9 mouse cellular contexts compared by ENCODE assay signal in the genomic region with DNA sequence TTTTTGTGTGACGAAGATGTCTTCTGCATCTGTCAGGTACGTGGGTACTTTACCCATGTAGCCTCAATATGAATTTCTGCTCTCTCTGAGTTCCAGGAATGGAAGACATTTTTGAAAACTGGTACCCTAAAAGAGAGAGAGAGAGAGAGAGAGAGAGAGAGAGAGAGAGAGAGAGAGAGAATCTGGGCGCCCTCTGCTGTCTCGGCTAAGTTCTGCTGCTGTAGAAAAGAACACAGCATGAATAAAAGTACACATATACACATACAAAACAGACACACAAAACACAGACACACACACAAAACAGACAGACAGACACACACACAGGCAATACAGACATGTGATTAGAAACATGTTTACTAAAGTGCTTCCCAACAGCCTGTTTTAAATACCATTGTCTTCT. TPM values are rescaled to one million over a fixed set of nuclear protein-coding genes. Genes with fewer than 3 reads are reported as not detected.
DNase-seq lines count a peak whose midpoint lies in the region; ATAC-seq lines count a peak whose summit lies in the region.
"Had no signal": no experiment of that assay in that cellular context is flagged by ENCODE, and none has a peak within 500 bp of the region (broad histone marks: within the 10 kb centered on the region; RNA-seq: fewer than 3 reads in every experiment).

No protein-coding gene starts in this region.

- H3K27ac ChIP-seq in forebrain, embryonic 14.5 days (ENCODE audit: low read depth, low read length), result no peak overlapping the region
- H3K27ac ChIP-seq in forebrain, embryonic 13.5 days, result no peak overlapping the region
- H3K27ac ChIP-seq: embryonic facial prominence, embryonic 15.5 days had no signal

- H3K36me3 ChIP-seq in forebrain, embryonic 14.5 days (ENCODE audit: control insufficient read depth, insufficient read depth, low read length), result peaks cover 28% of the 10 kb centered on the region
- H3K36me3 ChIP-seq in forebrain, embryonic 13.5 days (ENCODE audit: poor library complexity, severe bottlenecking), result peaks cover 27% of the 10 kb centered on the region

- ATAC-seq in forebrain, embryonic 14.5 days, result no peak
- no peak for ATAC-seq in forebrain, embryonic 13.5 days

- peak; percentile 49 for DNase-seq in forebrain, embryonic 14.5 days (ENCODE audit: low spot score)
- DNase-seq in ovary, postnatal 36 days (ENCODE audit: low spot score), result peak; percentile 32
- DNase-seq in ovary, postnatal 10 days (ENCODE audit: low spot score), result no peak
- peak; percentile 35 for DNase-seq in embryo, embryonic 10.5 days (ENCODE audit: low spot score)
- DNase-seq in kidney, postnatal 36 days, result peak; percentile 37 to 79
- peak; percentile 66 for DNase-seq in lung, postnatal 36 days
- DNase-seq in neural tube, embryonic 10.5 days (ENCODE audit: extremely low spot score, low spot score), result no peak

- H3K27me3 ChIP-seq in forebrain, embryonic 14.5 days (replicated peaks; ENCODE audit: control insufficient read depth, insufficient read depth, low read length), result no peaks in the 10 kb centered on the region
- H3K27me3 ChIP-seq in forebrain, embryonic 13.5 days, result no peaks in the 10 kb centered on the region
- H3K27me3 ChIP-seq: embryonic facial prominence, embryonic 15.5 days had no signal

- no peaks in the 10 kb centered on the region for H3K9me3 ChIP-seq in forebrain, embryonic 14.5 days (replicated peaks; ENCODE audit: control insufficient read depth, low read length)
- H3K9me3 ChIP-seq in forebrain, embryonic 13.5 days (replicated peaks), result no peaks in the 10 kb centered on the region
- H3K9me3 ChIP-seq: embryonic facial prominence, embryonic 15.5 days had no signal

- 58% methylated on average over 4 of the region's 4 CpGs for WGBS in forebrain, embryonic 14.5 days
- 56% methylated on average over 4 of the region's 4 CpGs for WGBS in forebrain, embryonic 13.5 days

- no peak overlapping the region for H3K9ac ChIP-seq in forebrain, embryonic 14.5 days (ENCODE audit: low read length)
- H3K9ac ChIP-seq in forebrain, embryonic 13.5 days, result no peak overlapping the region
- H3K9ac ChIP-seq: embryonic facial prominence, embryonic 15.5 days had no signal

- no peaks in the 10 kb centered on the region for H3K4me1 ChIP-seq in forebrain, embryonic 14.5 days (ENCODE audit: control insufficient read depth, insufficient read depth, low read length)
- no peaks in the 10 kb centered on the region for H3K4me1 ChIP-seq in forebrain, embryonic 13.5 days
- H3K4me1 ChIP-seq: embryonic facial prominence, embryonic 15.5 days had no signal

- no peak overlapping the region for H3K4me2 ChIP-seq in forebrain, embryonic 14.5 days (ENCODE audit: low read length)
- H3K4me2 ChIP-seq in forebrain, embryonic 13.5 days, result no peak overlapping the region
- H3K4me2 ChIP-seq: embryonic facial prominence, embryonic 15.5 days had no signal

- H3K4me3 ChIP-seq in forebrain, embryonic 14.5 days (ENCODE audit: low read depth, low read length), result no peak overlapping the region
- no peak overlapping the region for H3K4me3 ChIP-seq in forebrain, embryonic 13.5 days
- H3K4me3 ChIP-seq: embryonic facial prominence, embryonic 15.5 days had no signal

RNA-seq across cellular contexts. Expression of gene Ptcd2, which starts 27.4 kb away (rescaled TPM):
- 60.9 and 64.8 TPM in 2 replicates for polyA plus RNA-seq in forebrain, embryonic 14.5 days (2014; fragmentation: Nextera tagmentation; extraction: Ambion mirVana)
- 47.6 and 49.4 TPM in 2 replicates for polyA plus RNA-seq in forebrain, embryonic 13.5 days (2015; fragmentation: Nextera tagmentation; extraction: Ambion mirVana)

RNA-seq across cellular contexts. Expression of gene Mrps27, which starts 27.5 kb away (rescaled TPM):
- polyA plus RNA-seq in forebrain, embryonic 14.5 days (2014; fragmentation: Nextera tagmentation; extraction: Ambion mirVana), result 45.6 and 48.0 TPM in 2 replicates
- polyA plus RNA-seq in forebrain, embryonic 13.5 days (2015; fragmentation: Nextera tagmentation; extraction: Ambion mirVana), result 44.9 and 49.2 TPM in 2 replicates

Comparison
In these comparisons a context has a peak if more than half of its experiments do, and no peak if none do; other contexts are left out.
1. DNase-seq: peak in forebrain, embryonic 14.5 days (single experiment), ovary, postnatal 36 days (single experiment), embryo, embryonic 10.5 days (single experiment), kidney, postnatal 36 days (2 of 2) and lung, postnatal 36 days (single experiment); none in ovary, postnatal 10 days (single experiment) and neural tube, embryonic 10.5 days (single experiment).